Mouse (Mus musculus) erythroblast, embryonic 14.5 days (primary cell): Measurements from ENCODE around the gene Tuft1. TPM values are rescaled to one million over a fixed set of nuclear protein-coding genes. Genes with fewer than 3 reads are reported as not detected.

Experiments used
- H3K27me3 ChIP-seq: 2 replicates; pipeline ENCODE4 v1.6.1; 2012; ENCODE audit warnings: inconsistent platforms; ENCODE audit not compliant: control insufficient read depth
- H3K36me3 ChIP-seq: 2 replicates; pipeline ENCODE4 v1.6.1; 2012; ENCODE audit warnings: mild to moderate bottlenecking, inconsistent platforms; ENCODE audit not compliant: control insufficient read depth
- H3K4me1 ChIP-seq: 2 replicates; pipeline ENCODE4 v1.6.1; 2012; ENCODE audit warnings: inconsistent platforms; ENCODE audit not compliant: control insufficient read depth
- H3K4me3 ChIP-seq: replicated peaks from 2 replicates; pipeline ENCODE3; 2012; ENCODE audit warnings: moderate library complexity, mild to moderate bottlenecking, inconsistent platforms
- H3K9me3 ChIP-seq: 2 replicates; pipeline ENCODE4 v1.6.1; 2012; ENCODE audit warnings: low read length, inconsistent platforms, mixed read lengths; ENCODE audit not compliant: control insufficient read depth
- GATA1 ChIP-seq: IDR thresholded peaks from 2 replicates; pipeline ENCODE4 v1.6.1; 2012; ENCODE audit warnings: low read length, inconsistent platforms, mixed read lengths
- TAL1 ChIP-seq: IDR thresholded peaks from 3 replicates; pipeline ENCODE4 v1.6.1; 2012; ENCODE audit warnings: low read length, inconsistent platforms, mixed read lengths
- polyA plus RNA-seq: library from polyadenylated mRNA; stranded (reverse); fragments of >175 nt; gene quantifications from 2 replicates; pipeline ENCODE4 v1.2.3, GENCODE M21; 2012

Tuft1 gene
- polyA plus RNA-seq, 1 experiment, result 0.30 TPM

DNA sequence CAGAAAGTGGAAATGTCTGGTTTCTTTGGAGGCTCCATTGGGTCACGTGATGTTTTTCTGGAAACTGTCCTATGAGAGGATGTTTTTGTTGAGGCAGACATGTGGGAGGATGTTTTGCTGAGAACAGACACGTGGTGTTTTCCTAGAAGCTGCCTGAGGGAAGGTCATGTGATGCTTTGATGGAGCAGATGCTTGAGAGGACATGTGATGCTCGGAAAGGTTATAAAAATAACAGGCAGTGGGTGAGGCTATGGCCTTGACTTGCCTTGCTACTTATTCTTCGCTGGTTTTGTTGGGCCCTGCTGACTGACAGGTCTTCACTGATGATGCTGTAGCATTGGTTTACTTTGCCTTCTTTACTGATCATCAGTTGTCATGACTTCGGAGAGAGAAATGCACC, 67.6 kb downstream of the Tuft1 start:
- TF ChIP-seq TAL1 (no peak), GATA1 (no peak)
- Histone ChIP-seq H3K9me3 (peaks cover 7% of the 10 kb centered on the region), H3K27me3 (0 out of 2 replicates have a peak, but pooled peaks cover 3% of the 10 kb centered on the region), H3K4me3 (no peak overlapping the region), H3K36me3 (no peaks in the 10 kb centered on the region), H3K4me1 (no peaks in the 10 kb centered on the region; the same call in 1 of the 2 replicates)

DNA sequence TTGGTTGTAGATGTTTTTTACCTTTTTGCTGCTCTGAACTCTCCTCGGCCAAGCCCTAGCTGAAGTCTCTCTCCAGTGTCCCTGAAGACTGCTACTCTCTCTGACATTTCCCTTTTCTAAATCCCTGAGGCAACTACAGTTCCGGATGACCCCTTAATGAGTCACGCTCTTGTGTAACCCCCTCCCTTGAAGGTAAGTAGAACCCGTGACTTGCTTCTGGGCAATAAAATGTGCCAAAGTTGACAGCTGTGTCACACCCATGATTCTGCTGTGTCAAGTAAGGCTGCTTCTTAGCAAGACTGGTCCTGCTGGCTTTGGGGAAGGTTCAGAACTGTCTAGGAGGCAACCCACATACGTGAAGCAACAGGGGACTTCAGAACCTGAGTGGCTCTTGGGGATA, 70.7 kb downstream of the Tuft1 start:
- Histone ChIP-seq H3K9me3 (no peaks in the 10 kb centered on the region), H3K4me1 (peaks cover 2% of the 10 kb centered on the region), H3K4me3 (no peak overlapping the region), H3K27me3 (0 out of 2 replicates have a peak, but pooled peaks cover 3% of the 10 kb centered on the region), H3K36me3 (no peaks in the 10 kb centered on the region)
- no peak for TF ChIP-seq GATA1

DNA sequence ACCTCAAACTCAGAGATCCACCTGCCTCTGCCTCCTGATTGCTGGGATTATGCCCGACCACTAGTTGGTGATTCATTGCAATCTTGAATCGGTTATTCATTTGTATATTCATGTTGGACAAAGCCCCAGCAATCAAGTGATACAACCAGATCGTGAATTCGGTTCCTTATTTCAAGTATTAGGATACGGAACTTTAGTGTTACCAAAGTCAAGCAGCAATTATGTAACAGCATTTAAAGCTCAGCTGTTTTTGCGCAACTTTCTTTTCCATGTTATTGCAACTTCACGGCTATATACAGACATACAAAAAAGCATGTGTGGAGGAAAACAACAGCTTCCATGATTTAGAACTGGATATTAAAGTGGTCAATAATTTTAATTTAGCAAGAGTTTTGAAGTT, 75.7 kb downstream of the Tuft1 start:
- H3K9me3 ChIP-seq, result no peaks in the 10 kb centered on the region
- H3K27me3 ChIP-seq, result 0 out of 2 replicates have a peak, but pooled peaks cover 2% of the 10 kb centered on the region
- TF ChIP-seq GATA1 (no peak), TAL1 (no peak)
- no peaks in the 10 kb centered on the region for H3K36me3 ChIP-seq
- peak overlapping the region; percentile 88 for H3K4me3 ChIP-seq
- H3K4me1 ChIP-seq, result peaks cover 19% of the 10 kb centered on the region

DNA sequence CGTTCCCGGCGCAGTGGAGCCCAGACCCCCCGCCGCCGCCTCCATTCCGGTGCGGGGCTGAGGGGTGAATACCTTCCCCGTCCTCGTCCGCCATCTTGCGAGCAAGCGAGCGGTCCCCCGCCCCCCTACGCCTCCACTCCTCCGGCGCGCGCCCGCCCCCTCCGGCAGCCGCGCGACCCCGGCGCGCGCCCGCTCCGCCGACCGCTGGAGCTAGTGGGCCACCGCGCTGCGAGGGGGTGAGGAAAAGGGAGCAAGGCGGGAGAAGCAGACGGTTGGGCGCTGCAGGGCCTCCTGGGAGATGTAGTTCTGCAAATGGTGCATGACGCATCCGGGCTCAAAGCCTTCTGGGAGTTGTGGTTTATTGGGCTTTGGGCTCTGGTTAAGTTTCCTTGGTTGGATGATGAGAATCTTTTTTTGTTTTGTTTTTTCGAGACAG, 76.2 kb downstream of the Tuft1 start, which contains the start of gene Snx27:
Gene Snx27, minus strand, starts transcription at position 261 of the 436 bp plus-strand sequence.
- Histone ChIP-seq H3K36me3 (no peaks in the 10 kb centered on the region), H3K4me1 (peaks cover 19% of the 10 kb centered on the region), H3K27me3 (0 out of 2 replicates have a peak, but pooled peaks cover 2% of the 10 kb centered on the region), H3K9me3 (no peaks in the 10 kb centered on the region), H3K4me3 (peak within 1 kb of the TSS; percentile 88)
- no peak for TF ChIP-seq TAL1
- no peak for TF ChIP-seq GATA1

DNA sequence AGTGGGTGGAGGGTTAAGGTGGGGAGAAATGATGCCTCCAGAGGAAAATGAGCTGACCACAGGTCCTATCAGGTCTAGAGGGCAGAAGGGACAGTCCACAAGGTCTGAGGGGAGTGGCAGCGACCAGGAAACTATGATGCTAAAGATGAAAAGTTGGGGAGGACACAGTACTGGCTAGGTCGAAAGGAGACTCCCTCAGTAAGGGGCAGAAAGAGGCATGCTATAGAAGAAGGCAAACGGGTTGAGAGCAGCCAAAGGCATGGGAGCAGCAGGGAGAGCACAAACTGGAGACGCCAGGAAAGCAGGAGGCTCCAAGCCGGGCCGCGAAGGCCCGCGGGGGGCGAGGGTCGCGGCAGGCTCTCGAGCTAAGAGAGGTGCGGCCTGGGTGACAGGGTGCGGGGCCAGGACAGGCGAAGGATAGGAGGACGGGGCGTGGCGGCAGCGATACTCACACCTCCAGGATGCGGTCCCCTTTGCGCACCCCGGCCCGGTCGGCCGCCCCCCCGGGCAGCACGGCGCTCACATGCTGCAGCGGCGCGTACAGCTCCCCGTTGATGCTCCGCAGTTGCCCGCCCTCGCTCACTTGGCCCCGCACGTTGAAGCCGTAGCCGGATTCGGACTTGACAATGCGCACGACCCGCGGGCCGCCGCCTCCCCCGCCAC, 76.7 kb downstream of the Tuft1 start:
- TF ChIP-seq TAL1, result no peak
- no peak for TF ChIP-seq GATA1
- H3K9me3 ChIP-seq, result no peaks in the 10 kb centered on the region
- H3K27me3 ChIP-seq, result no peaks in the 10 kb centered on the region
- H3K4me1 ChIP-seq, result peaks cover 19% of the 10 kb centered on the region
- H3K36me3 ChIP-seq, result no peaks in the 10 kb centered on the region
- H3K4me3 ChIP-seq, result peak overlapping the region; percentile 88

DNA sequence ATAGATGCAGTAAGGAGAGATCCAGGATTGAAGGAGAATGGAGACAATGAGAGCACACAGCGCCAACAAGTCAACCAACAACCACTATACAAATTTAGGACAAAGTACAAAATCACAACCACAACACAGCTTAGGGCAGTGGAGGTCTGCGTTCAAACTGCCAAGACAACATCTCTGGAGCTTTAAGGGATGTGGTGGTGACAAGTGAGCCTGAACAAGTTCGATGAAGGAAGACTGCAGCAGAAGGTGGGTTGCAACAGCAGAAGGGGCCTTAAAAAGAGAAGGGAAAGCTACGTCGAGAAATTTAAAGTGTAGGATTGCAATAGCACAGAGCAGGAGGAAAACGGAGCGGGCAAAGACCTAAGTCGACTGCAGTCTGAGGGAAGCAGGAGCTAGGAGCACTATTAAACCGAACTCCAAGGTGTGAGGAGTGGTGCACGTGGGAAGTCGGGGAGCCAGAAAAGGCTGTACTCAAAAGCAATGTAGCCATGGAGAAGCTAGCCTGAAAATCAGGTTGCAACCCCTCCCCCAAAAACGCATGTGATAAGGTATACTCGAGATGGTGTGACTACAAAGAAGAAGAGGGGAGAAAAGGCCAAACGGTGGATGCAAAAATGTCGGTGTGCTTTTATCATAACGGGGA, 77.4 kb downstream of the Tuft1 start:
- no peaks in the 10 kb centered on the region for H3K27me3 ChIP-seq
- no peaks in the 10 kb centered on the region for H3K9me3 ChIP-seq
- H3K4me3 ChIP-seq, result peak overlapping the region; percentile 88
- peaks cover 19% of the 10 kb centered on the region for H3K4me1 ChIP-seq
- TF ChIP-seq TAL1 (no peak), GATA1 (no peak)
- H3K36me3 ChIP-seq, result no peaks in the 10 kb centered on the region

DNA sequence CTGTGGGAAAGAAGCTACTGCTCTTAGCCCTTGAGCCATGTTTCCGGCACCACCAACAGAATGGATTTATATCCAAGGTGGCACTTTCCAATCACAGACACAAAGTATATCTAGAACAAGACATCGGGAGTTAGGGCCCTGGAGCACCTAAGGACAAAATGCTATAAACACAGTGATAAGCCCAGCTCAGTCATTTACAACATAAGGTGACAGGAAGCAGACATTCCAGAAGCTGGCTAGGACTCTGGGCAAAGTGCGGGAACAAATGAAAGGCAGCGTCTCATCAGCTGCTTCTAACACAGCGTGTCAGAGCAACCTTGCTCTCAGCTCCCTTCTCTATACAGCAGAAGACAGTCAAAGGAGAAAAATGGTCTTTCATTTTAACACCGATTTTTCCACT, 84.2 kb downstream of the Tuft1 start:
- H3K4me1 ChIP-seq, result peaks cover 6% of the 10 kb centered on the region; the same call in 1 of the 2 replicates
- peaks cover 3% of the 10 kb centered on the region for H3K36me3 ChIP-seq
- H3K9me3 ChIP-seq, result no peaks in the 10 kb centered on the region
- no peak for TF ChIP-seq GATA1
- TF ChIP-seq TAL1, result no peak
- H3K4me3 ChIP-seq, result no peak overlapping the region
- no peaks in the 10 kb centered on the region for H3K27me3 ChIP-seq

DNA sequence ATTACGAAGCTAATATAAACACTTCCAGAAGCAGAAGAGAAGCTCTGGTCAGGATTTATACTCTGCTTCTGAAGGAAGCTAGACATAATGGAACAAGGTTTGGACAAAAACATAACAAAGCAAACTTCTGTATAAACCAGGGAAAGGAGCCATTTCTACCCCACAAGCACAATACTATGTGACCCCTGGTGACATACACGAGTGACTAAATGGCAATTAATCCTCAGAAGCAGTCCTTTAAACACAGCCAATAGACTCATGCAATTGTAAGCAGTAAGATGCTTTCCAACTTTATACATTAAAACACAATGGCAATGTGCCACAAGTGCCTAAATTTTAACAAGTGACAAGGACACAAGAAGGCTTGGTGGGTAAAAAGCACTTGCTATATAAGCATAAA, 91.4 kb downstream of the Tuft1 start:
- Histone ChIP-seq H3K27me3 (no peaks in the 10 kb centered on the region), H3K36me3 (no peaks in the 10 kb centered on the region; the same call in 1 of the 2 replicates), H3K4me1 (peaks cover 2% of the 10 kb centered on the region; the same call in 1 of the 2 replicates), H3K4me3 (no peak overlapping the region), H3K9me3 (no peaks in the 10 kb centered on the region)
- TF ChIP-seq GATA1 (no peak), TAL1 (no peak)

DNA sequence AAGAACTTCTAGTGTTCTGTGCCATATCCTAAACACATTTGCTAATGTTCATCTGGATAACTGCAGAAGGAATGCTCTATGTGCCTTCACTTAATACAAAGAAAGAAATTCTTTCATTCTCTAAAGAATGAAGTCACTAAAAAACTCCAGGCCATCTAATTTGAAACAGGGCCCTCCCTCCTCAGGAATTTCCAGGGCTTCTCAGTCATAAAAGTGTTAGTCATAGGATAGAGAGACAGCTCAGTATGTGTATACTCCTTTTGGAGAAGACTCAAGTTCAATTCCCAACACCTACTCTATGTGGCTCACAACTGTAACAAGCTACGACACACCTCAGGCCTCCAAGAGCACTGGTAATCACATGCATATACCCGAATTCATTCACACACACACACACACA, 93.1 kb downstream of the Tuft1 start:
- peaks cover 2% of the 10 kb centered on the region; the same call in 1 of the 2 replicates for H3K4me1 ChIP-seq
- no peaks in the 10 kb centered on the region for H3K27me3 ChIP-seq
- no peak for TF ChIP-seq GATA1
- no peak for TF ChIP-seq TAL1
- peaks cover 4% of the 10 kb centered on the region for H3K36me3 ChIP-seq
- no peak overlapping the region for H3K4me3 ChIP-seq
- no peaks in the 10 kb centered on the region for H3K9me3 ChIP-seq
